Mouse (Mus musculus) adrenal gland (tissue): Measurements from ENCODE around the gene Ccdc12.

ENCODE experiments used
- intact Hi-C: fragments of 180-260 bp; cut with DNase I; formaldehyde crosslinking; loops from one replicate; pipeline ENCODE4 v1.15.1; 2025

The Ccdc12 gene

DNA sequence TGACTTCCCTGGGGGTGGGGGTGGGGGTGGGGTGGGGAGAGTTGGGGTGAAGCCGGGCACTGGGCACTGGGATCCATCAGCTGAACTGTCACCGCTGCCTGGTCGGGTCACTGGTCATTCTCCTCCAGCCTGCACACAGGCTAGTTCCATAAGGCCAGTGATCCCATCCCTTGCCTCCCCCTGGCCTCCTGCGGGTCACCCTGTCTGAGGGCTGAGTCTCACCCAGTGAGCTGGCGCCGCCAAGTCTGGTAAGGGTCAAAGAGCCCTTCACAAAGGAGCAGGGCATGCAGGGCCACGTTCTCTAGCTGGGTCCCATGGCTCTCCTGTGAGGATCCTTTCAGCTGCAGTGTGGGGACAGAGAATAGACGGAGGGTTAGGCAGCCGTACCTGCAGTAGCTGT, 12.5 kb upstream of the Ccdc12 start:
- intact Hi-C loops, result no loop called here

DNA sequence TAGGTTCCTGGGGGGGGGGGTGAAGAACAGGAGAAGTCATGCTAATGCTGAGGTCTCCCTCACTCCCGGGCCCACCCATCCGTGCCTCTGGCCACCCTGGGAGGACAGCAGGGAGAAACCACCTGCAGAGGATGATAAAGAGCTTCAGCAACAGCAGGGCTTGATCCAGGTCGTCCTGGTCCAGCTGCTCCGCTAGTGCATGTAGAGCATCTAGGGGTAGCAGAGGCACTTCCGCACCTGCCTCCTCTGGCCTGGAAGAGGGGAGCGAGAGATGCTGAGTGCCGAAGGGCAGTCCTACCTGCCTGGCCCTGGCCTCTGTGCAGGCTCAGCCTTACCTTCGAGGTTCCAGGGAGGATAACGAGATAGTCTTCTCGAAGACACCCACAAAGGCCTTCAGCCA, 12.0 kb upstream of the Ccdc12 start:
- intact Hi-C loops, result no loop called here

DNA sequence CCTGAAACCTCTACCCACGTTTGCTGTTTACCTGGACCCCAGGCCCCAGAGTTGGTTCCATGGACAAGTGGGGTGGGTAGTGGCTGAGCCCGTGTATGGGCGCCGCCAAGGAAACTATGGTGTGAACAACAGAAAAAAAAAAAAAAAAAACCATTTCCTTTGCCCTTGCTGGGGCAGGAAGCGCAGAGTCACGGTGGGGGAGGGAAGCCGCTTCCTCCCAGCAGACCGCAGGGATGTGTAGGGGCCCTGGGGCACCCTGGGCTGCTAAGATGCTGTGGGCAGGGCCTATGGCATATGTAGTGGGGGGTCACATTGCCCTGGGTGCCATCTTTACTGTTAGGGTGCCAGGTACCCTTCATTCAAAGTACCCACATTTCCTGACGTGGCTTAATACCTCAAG, 11.1 kb upstream of the Ccdc12 start:
- intact Hi-C loops, result no loop called here

DNA sequence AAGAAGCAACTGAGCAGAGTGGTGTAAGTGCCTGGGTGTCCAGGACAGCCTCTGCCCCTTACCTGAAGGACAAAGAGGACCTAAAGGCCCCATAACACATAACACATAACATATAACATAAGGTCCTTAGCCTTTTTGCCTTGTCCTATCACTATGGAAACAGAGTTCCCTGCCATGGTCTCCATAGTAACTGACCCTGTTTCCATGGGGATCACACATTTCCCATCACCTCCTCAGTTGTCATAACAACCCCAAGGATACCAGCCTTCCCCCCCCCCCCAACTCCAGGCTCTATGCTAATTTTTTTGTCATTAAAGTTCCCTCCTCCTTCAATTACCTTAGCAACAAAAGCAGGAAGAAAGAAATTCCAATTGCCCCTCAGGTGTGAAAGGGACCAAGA, 6.5 kb upstream of the Ccdc12 start:
- intact Hi-C loops, result no loop called here

DNA sequence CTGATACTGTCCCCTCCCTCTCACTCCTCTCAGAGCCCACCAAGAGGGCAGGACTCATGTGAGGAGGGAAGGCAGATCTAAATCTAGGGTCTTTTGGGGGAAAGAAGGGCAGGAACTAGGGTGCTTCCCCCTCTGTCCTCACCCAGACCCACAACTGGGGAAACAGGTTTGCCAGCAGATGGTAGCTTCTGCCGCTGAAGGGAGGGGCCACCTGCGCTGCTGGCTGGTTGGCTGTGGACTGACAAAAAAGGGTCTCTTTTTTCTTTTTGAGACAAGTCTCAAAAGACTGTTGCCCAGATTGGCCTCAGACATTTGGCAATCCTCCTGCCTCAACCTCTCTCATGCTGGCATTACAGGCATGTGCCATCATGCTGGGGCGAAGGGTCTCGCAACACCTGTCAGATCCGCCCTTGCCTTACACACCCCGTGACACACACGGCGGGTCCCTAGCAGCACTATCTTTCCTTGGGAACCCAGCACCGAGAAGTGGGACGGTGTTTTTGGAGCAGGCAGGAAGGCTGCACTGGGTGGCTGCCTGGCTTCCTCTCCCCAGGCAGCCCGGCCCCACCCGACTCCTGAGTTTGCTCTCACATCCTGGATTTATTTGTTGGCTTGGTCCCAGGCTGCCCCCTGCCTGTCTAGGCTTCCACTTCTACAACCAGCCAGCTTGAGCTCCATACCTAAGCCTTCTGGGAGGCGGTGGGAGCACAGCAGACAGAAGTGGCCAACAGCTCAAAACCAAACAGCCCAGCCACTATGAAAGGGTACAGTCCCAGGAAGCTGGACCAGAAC, 4.2 kb upstream of the Ccdc12 start:
- intact Hi-C loops, result no loop called here

DNA sequence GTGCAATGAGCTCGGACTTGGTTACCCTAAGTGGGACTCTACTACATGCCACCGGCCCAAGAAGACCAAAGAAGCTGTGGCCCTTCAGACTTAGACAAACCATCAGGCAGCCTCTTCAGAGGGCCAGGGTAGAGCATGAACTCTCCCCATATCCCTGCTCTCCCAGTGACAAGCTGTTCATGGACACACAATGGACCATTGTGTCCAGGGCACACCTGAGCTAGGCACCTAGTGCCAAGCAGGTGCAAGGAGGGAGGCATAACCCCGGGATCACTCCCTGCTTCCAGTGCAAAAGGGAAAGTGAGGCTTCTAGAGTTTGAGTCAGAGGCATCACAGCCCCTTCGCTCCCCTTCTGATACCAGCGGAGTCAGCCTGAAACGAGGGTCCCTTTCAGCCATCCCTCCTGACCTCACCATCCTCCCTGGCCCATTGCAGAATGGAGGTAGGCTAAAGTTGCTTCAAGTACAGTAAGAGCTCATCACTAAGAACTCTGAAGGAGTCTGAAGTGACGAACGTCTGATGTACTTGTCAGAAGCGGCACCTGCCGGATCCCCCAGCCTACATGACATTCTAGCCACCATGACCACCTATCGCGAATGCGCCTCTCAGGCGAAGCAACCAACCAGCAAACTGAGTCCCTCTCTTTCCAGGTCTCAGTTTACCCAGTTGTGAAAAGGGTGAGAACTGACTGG, 3.2 kb upstream of the Ccdc12 start:
- intact Hi-C loops, result no loop called here

DNA sequence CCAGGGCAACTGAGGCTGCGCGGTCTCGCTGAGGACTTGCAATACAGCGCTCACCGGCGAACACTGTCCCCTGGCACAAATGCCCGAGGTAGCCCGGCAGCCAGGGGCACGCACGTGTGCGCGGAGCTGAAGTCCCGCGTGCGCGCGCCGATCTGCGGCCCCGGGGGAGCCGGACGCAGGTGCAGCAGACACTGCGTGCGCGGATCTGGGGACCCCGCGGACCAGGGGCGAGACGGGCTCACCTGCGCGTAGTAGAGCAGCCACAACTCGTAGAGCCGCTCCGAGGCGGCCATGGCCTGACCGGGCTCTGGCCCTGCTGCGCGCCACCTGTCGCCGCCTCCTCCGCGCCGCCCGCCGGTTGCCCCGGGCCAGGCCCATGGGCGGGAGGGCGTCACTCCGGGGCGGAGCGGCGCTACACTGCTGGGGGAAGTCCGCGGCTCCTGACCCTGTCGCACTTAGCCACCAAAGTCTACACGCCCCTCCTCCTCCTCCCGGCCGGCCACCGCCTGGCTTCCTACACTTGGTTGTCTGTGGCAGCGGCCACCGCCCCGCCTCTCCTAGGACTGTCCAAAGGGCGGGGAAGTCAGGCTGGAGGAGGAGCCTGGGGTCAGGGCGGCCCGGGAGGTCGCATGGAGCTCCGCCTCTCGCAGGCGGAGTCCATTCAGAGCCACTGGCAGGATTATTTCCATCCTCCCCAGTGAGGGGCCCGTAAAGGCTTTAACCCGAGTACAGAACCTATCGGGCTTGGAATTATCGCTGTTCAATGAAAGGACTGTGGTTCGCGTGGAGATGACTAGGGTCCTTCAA, 2.4 kb upstream of the Ccdc12 start, which contains the start of gene Nbeal2:
TSS of gene Nbeal2 (minus strand) at position 507 of the 807 bp plus-strand sequence.
- intact Hi-C loops, result no loop called here

DNA sequence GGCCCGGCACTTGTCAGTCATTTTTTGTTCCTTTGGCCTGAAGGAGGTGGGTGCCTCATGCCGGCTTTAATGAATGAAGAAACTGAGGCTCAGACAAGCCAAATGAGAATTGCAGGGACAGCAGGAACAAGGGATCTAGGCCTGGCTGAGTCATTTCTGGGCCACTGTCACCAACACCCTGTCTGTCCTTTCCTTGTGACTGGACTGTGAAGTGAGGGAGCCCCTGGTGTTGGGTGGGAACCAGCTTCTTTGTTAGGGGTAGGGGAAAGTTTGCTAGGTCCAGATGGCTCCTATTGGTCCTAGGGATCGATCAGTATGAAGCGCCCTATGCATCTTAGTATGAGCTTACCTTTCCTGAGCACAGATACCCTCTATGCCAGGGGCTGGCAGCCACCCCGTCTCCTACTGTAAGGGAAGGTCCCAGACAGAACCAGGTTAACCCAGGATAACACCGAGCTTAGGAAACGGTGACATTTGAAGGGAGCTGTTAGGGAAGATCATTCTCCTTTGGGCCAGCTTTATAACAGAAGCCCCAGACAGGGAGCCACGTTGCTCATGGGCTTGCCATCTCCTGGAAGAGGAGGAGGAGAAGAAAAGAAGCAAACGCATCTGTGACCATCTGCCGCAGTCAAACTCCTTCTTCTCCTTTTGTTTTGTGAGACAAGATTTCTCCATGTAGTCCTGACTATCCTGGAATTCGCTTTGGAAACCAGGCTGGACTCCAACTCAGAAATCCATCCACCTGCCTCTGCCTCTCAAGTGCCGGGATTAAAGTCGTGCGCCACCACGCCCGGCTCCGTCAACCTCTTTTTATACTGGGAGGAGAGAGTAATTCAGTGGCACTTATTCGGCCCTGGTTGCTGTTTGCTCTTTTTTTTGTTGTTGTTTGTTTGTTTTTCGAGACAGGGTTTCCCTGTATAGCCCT, 1.3 kb upstream of the Ccdc12 start:
- intact Hi-C loops, result no loop called here

DNA sequence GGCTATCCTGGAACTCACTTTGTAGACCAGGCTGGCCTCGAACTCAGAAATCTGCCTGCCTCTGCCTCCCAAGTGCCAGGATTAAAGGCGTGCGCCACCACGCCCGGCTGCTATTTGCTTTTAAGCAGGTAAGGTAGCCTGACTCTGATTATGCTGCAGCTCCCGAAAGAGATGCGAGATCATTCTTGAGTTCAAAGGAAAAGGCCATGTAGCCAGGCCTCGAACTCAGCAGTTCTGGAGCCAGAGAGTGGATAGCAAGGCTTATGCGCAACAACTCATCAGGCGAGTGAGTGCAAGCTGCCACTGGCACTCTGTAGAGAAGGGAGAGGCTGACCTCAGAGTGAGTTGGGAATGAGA, 674 bp upstream of the Ccdc12 start:
- intact Hi-C loops, result no loop called here

DNA sequence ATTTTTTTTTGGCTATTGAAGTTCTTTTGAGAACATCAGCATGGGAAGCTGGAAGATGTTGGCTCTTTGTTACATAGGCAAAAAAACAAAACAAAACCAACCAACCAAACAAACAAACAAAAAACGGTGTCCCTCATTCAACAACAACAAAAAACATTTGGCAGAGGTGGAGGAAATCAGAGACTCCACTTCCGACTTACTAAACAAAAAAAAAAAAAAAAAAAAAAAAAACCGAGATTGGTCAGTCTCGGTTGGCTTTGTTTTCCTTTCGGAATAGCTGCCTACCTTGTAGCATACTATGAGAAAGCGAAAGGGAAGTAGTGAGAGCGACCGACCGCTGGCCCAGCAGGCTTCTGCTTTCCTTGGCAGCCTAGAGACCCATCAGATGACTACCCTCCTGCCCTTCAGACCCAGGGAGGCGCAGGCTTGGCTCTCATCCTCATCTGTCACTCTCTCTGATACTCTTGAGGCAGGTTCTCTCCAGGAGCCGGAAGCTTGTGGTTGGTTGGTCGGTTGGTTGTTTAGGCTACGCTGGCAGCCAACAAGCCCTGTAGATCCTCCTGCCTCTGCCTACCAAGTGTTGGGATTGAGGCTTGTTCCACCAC, 1.3 kb downstream of the Ccdc12 start:
- intact Hi-C loops, result no loop called here

DNA sequence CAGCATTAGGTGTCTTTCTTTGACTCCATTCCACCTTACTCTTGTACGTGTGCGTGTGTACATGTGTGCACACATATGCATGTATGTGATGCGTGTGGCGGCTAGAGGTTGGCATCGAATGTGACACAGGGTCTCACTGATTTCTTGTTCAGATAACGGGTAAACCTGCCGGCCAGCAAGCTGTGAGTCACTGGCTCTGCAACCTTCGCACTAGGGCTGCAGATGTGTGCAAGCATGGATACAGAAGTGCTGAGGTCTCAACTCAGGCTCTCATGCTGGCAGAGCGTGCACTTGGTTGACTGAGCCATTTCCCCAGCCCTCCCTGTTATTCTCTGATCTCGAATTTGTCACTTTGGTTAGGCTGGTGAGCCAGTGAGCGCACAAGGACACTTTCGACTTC, 3.2 kb downstream of the Ccdc12 start:
- intact Hi-C loops, result no loop called here

DNA sequence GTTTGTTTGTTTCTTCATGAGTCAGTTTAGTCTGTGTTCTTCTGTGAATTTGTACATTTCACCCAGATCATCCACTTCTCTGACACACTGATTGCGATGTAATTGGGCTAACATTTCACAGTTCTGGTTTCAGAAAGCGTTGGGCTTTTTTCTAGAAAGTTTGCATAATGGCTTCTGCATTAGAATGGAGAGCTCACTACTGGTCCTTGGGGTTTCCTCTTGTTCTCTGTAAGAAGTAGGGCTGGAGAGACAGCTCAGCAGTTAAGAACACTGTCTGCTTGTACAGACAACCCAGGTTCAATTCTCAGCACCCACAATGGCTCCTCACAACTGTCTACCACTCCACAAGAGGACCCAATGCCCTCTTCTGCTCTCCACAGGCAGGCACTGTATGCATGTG, 3.9 kb downstream of the Ccdc12 start:
- intact Hi-C loops, result no loop called here

DNA sequence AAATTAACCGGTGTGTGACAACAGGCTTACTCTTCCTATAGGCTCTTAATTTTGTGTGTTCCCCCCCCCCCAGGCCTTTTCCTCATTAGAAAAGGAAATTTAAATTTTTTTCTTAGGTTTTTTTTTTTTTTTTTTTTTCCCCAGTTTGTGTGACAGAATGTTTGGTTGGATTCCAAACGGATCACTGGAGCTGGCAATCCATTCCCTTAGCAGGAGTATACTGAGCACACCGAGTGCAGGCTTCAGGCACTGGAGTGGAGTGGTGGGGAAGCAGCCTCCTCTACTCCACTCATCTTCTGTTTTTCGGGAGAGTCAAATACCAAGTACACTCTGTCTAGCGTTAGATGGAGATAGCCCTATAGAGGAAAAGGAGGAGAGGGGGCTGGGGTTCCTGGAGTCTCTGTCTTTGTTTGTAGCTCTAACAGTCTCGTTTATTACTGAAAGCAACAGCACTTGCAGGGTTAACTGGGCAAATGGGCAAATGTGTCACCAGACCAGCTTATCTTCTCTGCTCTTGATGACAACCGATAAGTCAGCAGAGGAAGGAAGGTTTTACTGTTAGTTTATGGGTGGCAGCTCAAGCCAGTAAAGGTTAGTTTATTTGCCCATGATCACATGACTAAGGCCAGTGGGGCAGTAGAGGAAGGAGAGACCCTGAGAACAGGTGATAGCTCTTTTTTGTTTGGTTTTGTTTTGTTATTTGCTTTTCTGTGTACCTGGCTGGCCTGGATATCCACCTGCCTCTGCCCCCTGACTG, 4.7 kb downstream of the Ccdc12 start:
- intact Hi-C loops, result no loop called here

DNA sequence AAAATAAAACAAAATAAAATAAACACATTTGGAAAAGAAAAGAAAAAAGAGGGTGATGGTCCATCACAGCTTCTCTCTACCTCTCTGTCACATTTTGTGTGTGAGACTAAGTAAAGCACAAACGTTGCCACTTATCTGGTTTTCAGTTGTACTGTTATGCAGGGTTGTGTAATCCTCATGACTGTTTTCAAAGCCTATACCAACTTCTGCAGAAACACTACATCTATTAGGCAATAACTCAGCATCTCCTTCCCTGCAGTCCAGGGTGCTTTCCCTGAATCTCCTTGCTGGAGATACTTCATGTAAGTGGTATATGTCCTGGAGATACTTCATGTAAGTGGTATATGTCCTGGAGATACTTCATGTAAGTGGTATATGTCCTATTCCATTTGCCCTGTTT, 6.5 kb downstream of the Ccdc12 start:
- intact Hi-C loops, result no loop called here

DNA sequence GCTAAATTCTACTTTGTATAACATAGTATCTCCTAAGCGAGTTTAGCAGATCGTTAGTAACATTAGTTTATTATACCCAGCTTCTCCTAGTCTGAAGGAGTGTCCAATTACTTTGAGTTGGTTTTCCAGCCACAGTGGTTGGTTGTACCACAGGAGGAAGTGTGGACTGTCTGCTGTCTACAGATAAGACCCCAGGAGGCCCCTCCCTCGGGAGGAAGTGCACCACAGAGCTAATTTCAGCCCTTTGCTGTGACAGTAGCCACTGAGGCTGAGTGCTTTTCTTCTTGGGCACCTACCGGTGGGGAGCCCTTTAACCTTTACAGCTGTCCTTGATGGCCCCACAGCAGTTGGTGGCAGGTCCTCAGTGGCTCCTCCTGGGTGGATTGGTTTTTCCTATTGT, 9.6 kb downstream of the Ccdc12 start:
- intact Hi-C loops, result no loop called here

DNA sequence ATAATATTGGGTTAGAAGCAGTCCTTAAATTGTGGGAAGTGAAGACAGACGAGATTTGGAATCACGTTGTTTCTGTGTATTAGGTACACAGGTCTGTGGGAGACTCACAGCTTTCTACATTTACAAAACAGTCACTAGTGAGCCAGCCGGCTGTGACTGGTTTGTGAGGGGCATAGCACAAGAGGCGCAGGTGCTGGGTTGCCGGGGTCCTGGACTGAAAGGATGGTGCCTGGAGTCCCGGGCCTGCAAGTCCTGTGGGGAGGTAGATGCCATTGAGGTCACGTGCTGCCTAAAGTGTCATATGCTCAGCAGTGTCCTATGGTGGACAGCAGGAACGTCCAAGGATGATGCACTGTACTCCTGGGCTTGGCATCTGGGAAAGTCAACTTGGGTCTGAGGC, 10.1 kb downstream of the Ccdc12 start:
- intact Hi-C loops, result no loop called here

DNA sequence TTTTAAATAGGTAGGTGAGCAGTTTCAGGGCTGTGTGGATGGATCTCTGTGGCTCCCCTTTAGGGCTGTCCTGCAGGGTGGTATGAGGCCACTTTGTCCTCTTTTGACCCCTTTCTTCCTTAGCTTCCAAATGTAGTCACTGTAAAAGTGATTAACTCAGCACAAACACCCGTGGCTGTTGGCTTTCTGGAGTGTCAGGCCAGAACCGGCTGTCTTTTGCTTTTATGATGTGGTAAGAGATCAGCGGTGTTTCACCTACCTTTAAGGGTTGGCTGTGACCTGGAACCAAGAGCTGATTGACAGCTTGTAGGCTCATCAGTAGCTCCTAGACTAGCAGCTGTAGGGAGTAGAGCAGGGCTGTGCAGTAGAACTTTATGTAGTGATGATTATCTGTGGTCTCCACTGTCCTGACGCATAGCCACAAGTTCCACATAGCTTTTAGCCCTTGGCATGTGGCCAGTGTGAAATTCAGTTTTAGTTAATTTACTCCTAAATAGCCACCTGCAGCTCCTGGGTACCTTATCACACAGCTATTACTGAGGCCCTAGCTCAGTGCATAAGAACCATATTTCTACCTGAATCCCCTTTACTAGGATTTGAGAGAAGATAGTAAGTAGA, 11.0 kb downstream of the Ccdc12 start:
- intact Hi-C loops, result no loop called here

DNA sequence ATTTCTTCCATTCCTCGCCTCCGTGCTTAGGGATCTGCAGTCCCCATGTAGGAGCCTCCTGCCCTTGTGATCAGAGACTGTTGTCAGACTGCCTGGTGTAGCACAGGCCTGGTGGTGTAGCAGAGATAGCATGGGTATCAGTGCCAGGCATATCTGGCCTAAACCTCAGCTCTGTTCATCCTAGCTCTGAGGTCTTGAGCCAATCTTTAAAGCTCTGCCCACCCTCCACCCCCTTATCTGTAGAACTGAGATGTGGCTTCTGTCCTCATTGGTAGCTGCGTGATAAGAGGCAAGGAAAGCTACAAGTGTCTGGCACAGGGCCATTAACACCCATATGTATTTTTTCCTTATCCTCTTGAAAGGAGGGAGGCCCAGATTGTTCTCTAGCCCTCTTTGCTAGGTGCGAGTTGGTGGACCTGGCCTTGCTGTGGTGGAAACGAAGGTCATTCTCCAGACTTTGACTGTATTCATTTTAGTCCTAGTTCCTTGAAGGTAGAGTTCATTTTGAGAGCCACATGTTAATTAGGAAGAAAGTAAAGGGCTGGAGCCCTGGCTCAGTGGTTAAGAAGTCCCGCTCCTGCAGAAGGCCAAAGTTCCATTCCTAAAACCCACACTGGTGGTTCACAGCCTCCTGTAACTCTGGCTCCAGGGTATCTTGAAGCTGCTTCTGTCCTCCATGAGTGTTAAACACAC, 12.4 kb downstream of the Ccdc12 start:
- intact Hi-C loops, result no loop called here

DNA sequence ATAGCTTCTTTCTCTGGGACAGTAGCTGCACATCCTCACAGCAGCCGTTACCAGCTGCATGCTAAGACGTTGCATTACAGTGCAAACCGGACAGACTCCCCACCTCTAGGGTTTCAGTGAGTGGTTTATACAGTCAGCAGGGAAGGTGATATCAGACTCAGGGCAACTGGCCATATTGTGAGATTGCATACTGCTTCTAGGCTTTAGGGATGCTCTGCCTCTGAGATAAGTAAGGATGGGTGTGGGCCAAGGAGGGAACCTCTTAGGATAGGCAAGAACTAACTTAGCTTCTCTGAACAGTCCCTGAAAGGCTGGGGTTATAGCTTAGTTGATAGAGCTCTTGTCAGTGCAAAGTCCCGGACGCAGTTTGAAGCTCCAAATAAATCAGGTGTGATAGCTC, 13.5 kb downstream of the Ccdc12 start:
- intact Hi-C loops, result no loop called here
